Mouse (Mus musculus) heart, postnatal 0 days (tissue): Measurements from ENCODE around the gene Traf5. TPM values are rescaled to one million over a fixed set of nuclear protein-coding genes. Genes with fewer than 3 reads are reported as not detected.

ENCODE experiments used
- ATAC-seq: fragments of 200-750 bp; cut with Nextera tagmentation; 2 replicates; pipeline ENCODE4 v1.8.0; 2017; ENCODE audit warnings: low read depth, moderate number of reproducible peaks, moderate library complexity; ENCODE audit not compliant: insufficient read depth
- DNase-seq: peaks from one replicate; pipeline ENCODE4 v3.0.0-alpha.2; 2016; ENCODE audit warnings: low spot score
- H3K27ac ChIP-seq: fragments of 300-500 bp; sonication (generic); 2 replicates; pipeline ENCODE4 v1.5.1; 2014; ENCODE audit warnings: low read depth, mild to moderate bottlenecking
- H3K27me3 ChIP-seq: fragments of 300-500 bp; sonication (generic); 2 replicates; pipeline ENCODE4 v1.6.1; 2014; ENCODE audit warnings: low read length, mixed read lengths; ENCODE audit not compliant: control insufficient read depth, insufficient read depth
- H3K36me3 ChIP-seq: fragments of 300-500 bp; sonication (generic); replicated peaks from 2 replicates; pipeline ENCODE4 v1.6.1; 2014; ENCODE audit warnings: low read length, mixed read lengths; ENCODE audit not compliant: control insufficient read depth, insufficient read depth
- H3K4me1 ChIP-seq: fragments of 300-500 bp; sonication (generic); 2 replicates; pipeline ENCODE4 v1.6.1; 2014; ENCODE audit warnings: antibody characterized with exemption; ENCODE audit not compliant: control insufficient read depth, insufficient read depth
- H3K4me2 ChIP-seq: fragments of 300-500 bp; sonication (generic); 2 replicates; pipeline ENCODE4 v1.6.1; 2014; ENCODE audit warnings: low read depth, mild to moderate bottlenecking, low read length, moderate library complexity
- H3K4me3 ChIP-seq: fragments of 300-500 bp; sonication (generic); 2 replicates; pipeline ENCODE4 v1.5.1; 2014; ENCODE audit warnings: low read depth, low read length
- H3K9ac ChIP-seq: fragments of 300-500 bp; sonication (generic); replicated peaks from 2 replicates; pipeline ENCODE4 v1.6.1; 2014; ENCODE audit warnings: low read depth, low read length, mixed read lengths
- H3K9me3 ChIP-seq: fragments of 300-500 bp; sonication (generic); replicated peaks from 2 replicates; pipeline ENCODE4 v1.6.1; 2016; ENCODE audit warnings: low read length; ENCODE audit not compliant: control insufficient read depth
- CTCF ChIP-seq: IDR thresholded peaks from 2 replicates; pipeline ENCODE4 v1.5.1; 2016; ENCODE audit warnings: antibody characterized with exemption, control low read depth, low read depth
- EP300 ChIP-seq: IDR thresholded peaks from 2 replicates; pipeline ENCODE4 v1.6.1; 2016; ENCODE audit warnings: antibody characterized with exemption, low read depth
- WGBS: fragments of 180-500 bp; shearing (Covaris S2); extraction: QIAGEN DNeasy Blood & Tissue Kit; methylation state at CpG from one replicate; pipeline ENCODE4 v1.1.7; 2014; 5-methylcytosine and 5-hydroxymethylcytosine counted together
- polyA plus RNA-seq: library from polyadenylated mRNA; unstranded; fragments of >200 nt; fragmentation: Nextera tagmentation; extraction: Ambion mirVana; gene quantifications from 2 replicates; pipeline ENCODE4 v1.2.1, GENCODE M21; 2015
- total RNA-seq: library from RNA; depleted of rRNA; stranded (reverse); fragments of >200 nt; gene quantifications from 2 replicates; pipeline ENCODE4 v1.2.3, GENCODE M21; 2014; ENCODE audit warnings: low replicate concordance

Traf5 gene
- total and polyA plus RNA-seq, 2 experiments from 2014 or later, result 5.7 to 14.7 TPM

- DNase-seq (no peak), ATAC-seq (no peak)
- H3K36me3 ChIP-seq, result peaks cover 35% of the 10 kb centered on the region
- TF ChIP-seq CTCF (no peak), EP300 (no peak)
- WGBS, result 89% methylated on average over 10 of the region's 10 CpGs
- H3K27me3 ChIP-seq, result no peaks in the 10 kb centered on the region
- H3K27ac ChIP-seq, result no peak overlapping the region
- no peak overlapping the region for H3K4me2 ChIP-seq
- H3K4me3 ChIP-seq, result no peak overlapping the region
- no peak overlapping the region for H3K9ac ChIP-seq
- peaks cover 20% of the 10 kb centered on the region for H3K9me3 ChIP-seq
- H3K4me1 ChIP-seq, result peaks cover 18% of the 10 kb centered on the region
These were observed 7.1 kb downstream of the Traf5 start for GRCm38 (mm10) chr1:192085218-192085617.

- peaks cover 24% of the 10 kb centered on the region for H3K36me3 ChIP-seq
- H3K4me1 ChIP-seq, result peaks cover 19% of the 10 kb centered on the region
- H3K4me2 ChIP-seq, result no peak overlapping the region
- TF ChIP-seq CTCF, result no peak
- TF ChIP-seq EP300, result no peak
- no peak overlapping the region for H3K9ac ChIP-seq
- no peaks in the 10 kb centered on the region for H3K27me3 ChIP-seq
- H3K9me3 ChIP-seq, result peaks cover 20% of the 10 kb centered on the region
- ATAC-seq (no peak), DNase-seq (no peak)
- WGBS, result 78% methylated on average over 1 of the region's 1 CpGs
- no peak overlapping the region for H3K27ac ChIP-seq
- no peak overlapping the region for H3K4me3 ChIP-seq
These were observed 9.7 kb downstream of the Traf5 start for GRCm38 (mm10) chr1:192082646-192083045.

DNA sequence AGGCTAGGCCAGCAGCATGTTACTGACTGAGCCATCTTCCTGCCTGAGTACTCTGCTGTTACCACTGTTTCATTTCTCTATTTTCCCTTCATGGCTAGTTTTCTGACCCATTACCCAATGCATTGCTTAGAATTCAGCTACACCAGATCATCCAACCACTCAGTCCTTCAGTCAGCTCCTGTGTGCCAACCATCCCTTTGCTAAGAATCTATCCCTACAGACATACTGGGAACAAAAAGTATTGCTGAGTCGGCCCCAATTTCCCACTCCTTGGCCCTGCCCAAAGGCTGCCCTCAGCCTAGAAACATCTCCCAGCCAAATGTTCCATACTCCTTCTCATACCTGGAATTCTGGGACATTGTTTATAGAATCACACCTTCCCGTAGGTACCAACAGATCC is 11.2 kb downstream of the Traf5 start:
- Histone ChIP-seq H3K36me3 (peaks cover 24% of the 10 kb centered on the region), H3K4me2 (no peak overlapping the region), H3K27me3 (no peaks in the 10 kb centered on the region), H3K4me1 (peaks cover 22% of the 10 kb centered on the region), H3K4me3 (no peak overlapping the region), H3K9me3 (peaks cover 20% of the 10 kb centered on the region), H3K27ac (no peak overlapping the region), H3K9ac (no peak overlapping the region)
- WGBS, result 87% methylated on average over 2 of the region's 2 CpGs
- TF ChIP-seq CTCF (no peak), EP300 (no peak)
- ATAC-seq, result no peak
- no peak for DNase-seq

DNA sequence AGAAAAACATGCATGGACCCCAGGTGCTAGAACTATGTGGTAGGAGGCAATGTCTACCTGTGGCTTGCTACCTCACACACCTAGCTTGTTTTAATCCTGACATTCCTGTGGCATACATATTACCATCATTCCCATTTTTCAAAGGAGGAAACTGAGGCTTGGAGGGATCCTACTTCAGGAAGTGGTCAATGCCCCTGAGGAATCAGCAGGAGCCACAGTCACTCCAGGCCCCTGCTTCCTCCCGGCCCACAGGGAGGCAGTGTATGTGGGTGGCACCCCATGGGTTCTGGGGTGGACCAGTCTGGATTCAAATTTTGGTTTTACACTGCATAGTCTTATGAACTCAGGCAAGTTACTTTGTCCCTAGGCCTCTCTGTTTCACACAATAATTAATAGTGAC is 13.2 kb downstream of the Traf5 start:
- no peak overlapping the region; the same call in 1 of the 2 replicates for H3K9ac ChIP-seq

DNA sequence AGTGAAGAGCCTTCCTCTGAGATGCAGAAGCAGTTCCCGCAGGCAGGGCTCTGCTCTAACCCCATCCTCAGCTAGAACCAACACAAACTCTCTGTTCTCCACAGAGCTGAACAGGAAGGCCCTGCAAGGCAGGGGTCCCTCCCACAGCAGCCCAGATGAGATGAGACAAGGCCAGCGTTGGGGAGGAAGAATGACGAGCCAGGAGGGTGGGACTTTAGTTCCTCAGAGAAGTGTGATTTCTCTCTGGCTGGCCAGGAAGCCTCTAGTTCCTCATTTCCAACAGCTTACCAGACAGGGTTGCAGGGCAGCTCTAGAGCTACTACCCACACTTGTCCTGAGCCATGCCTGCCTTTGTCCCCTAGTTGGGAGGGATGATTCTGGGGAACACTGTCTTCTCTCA is 14.0 kb downstream of the Traf5 start:
- no peak for TF ChIP-seq CTCF
- TF ChIP-seq EP300, result no peak
- 37% methylated on average over 3 of the region's 3 CpGs for WGBS
- ATAC-seq, result peak; percentile 56; the same call in 1 of the 2 replicates

More for the DNA sequence above, 13.2 kb downstream of the Traf5 start:
- H3K4me2 ChIP-seq, result no peak overlapping the region
- whole genome bisulfite sequencing, result 85% methylated on average over 1 of the region's 1 CpGs
- TF ChIP-seq CTCF, result no peak
- no peak for TF ChIP-seq EP300
- ATAC-seq (no peak), DNase-seq (no peak)
- peaks cover 31% of the 10 kb centered on the region for H3K4me1 ChIP-seq
- H3K27ac ChIP-seq, result peak overlapping the region; percentile 72
- H3K36me3 ChIP-seq, result peaks cover 24% of the 10 kb centered on the region
- H3K9me3 ChIP-seq, result peaks cover 20% of the 10 kb centered on the region
- no peaks in the 10 kb centered on the region for H3K27me3 ChIP-seq
- no peak overlapping the region for H3K4me3 ChIP-seq

DNA sequence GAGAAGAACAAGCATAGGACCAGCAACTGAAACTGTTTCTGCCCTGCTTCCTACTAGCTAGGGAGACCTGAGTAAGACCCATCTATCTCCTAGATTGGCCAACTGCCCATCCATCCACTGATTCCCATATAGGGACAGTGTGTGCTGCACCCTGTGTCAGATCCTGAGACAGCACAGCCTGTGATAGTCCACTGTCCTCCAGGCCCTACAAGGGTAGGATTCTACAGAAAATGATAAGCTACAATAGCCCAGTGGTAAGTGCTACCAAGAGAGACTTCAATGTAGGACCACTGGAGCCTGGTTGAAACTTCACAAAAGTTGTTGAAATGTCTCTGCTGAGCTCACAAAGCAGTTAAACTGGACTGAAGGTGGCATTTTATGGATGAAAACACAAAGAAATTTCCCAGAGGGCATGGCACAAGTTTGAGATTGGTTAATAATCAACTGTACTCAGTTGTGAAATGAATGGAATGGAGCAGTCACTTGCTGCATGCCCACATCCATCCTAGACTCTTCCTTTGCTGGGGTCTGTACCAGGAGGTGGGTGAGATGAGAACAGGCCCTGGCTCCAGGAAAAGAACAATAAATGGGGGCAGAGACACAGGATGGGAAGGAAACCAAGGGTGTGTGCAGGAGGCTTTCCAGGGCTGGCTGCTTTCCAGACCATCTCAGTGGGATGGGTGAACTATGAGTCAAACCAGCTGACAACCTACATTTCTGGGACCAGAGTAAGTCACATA is 15.4 kb downstream of the Traf5 start:
- H3K27me3 ChIP-seq, result no peaks in the 10 kb centered on the region
- peak; percentile 23 for DNase-seq
- TF ChIP-seq CTCF (no peak), EP300 (peak; percentile 14; the same call in 1 of the 2 replicates)
- no peak for ATAC-seq
- H3K4me3 ChIP-seq, result no peak overlapping the region
- H3K4me2 ChIP-seq, result no peak overlapping the region
- H3K9me3 ChIP-seq, result peaks cover 12% of the 10 kb centered on the region
- no peak overlapping the region for H3K9ac ChIP-seq
- peaks cover 13% of the 10 kb centered on the region for H3K36me3 ChIP-seq
- peaks cover 36% of the 10 kb centered on the region for H3K4me1 ChIP-seq
- peak overlapping the region; percentile 72 for H3K27ac ChIP-seq

More for the DNA sequence above, 14.0 kb downstream of the Traf5 start:
- Histone ChIP-seq H3K36me3 (peaks cover 24% of the 10 kb centered on the region), H3K27ac (peak overlapping the region; percentile 72), H3K4me3 (no peak overlapping the region), H3K9me3 (peaks cover 20% of the 10 kb centered on the region), H3K4me2 (no peak overlapping the region), H3K27me3 (no peaks in the 10 kb centered on the region), H3K4me1 (peaks cover 31% of the 10 kb centered on the region), H3K9ac (no peak overlapping the region)
- DNase-seq, result peak; percentile 51
